Mouse (Mus musculus) neural tube, embryonic 14.5 days (tissue): ENCODE measurements at regions not wholly inside any gene's neighbourhood (a gene's known extent, or its start where the extent isn't known, plus 50 kb on each side); places are given as distances from the start of the nearest gene placed in this dataset.

Source experiments
- ATAC-seq: fragments of 200-750 bp; cut with Nextera tagmentation; 2 replicates; pipeline ENCODE4 v1.8.0; 2017; ENCODE audit warnings: low read depth, mild to moderate bottlenecking, moderate TSS enrichment, moderate library complexity
- H3K27ac ChIP-seq: fragments of 300-500 bp; sonication (generic); 2 replicates; pipeline ENCODE4 v1.5.1; 2014; ENCODE audit warnings: low read depth, mild to moderate bottlenecking, control low read depth, low read length, moderate library complexity, mixed read lengths
- H3K27me3 ChIP-seq: fragments of 300-500 bp; sonication (generic); 2 replicates; pipeline ENCODE4 v1.6.1; 2014; ENCODE audit warnings: low read length; ENCODE audit not compliant: control insufficient read depth, insufficient read depth
- H3K36me3 ChIP-seq: fragments of 300-500 bp; sonication (generic); 2 replicates; pipeline ENCODE4 v1.6.1; 2014; ENCODE audit warnings: low read length, mixed read lengths; ENCODE audit not compliant: control insufficient read depth, insufficient read depth
- H3K4me1 ChIP-seq: fragments of 300-500 bp; sonication (generic); 2 replicates; pipeline ENCODE4 v1.6.1; 2014; ENCODE audit warnings: low read length; ENCODE audit not compliant: control insufficient read depth, insufficient read depth
- H3K4me2 ChIP-seq: fragments of 300-500 bp; sonication (generic); 2 replicates; pipeline ENCODE4 v1.6.1; 2014; ENCODE audit warnings: mild to moderate bottlenecking, low read depth, low read length, control low read depth
- H3K4me3 ChIP-seq: fragments of 300-500 bp; sonication (generic); 2 replicates; pipeline ENCODE4 v1.5.1; 2014; ENCODE audit warnings: low read depth, low read length, control low read depth, mixed read lengths
- H3K9ac ChIP-seq: fragments of 300-500 bp; sonication (generic); replicated peaks from 2 replicates; pipeline ENCODE4 v1.6.1; 2014; ENCODE audit warnings: low read depth, mild to moderate bottlenecking, control low read depth, low read length, mixed read lengths
- H3K9me3 ChIP-seq: fragments of 300-500 bp; sonication (generic); 2 replicates; pipeline ENCODE4 v1.6.1; 2016; ENCODE audit warnings: low read length; ENCODE audit not compliant: control insufficient read depth
- WGBS: fragments of 180-500 bp; shearing (Covaris S2); extraction: QIAGEN DNeasy Blood & Tissue Kit; methylation state at CpG from one replicate; pipeline ENCODE4 v1.1.7; 2014; 5-methylcytosine and 5-hydroxymethylcytosine counted together

DNA sequence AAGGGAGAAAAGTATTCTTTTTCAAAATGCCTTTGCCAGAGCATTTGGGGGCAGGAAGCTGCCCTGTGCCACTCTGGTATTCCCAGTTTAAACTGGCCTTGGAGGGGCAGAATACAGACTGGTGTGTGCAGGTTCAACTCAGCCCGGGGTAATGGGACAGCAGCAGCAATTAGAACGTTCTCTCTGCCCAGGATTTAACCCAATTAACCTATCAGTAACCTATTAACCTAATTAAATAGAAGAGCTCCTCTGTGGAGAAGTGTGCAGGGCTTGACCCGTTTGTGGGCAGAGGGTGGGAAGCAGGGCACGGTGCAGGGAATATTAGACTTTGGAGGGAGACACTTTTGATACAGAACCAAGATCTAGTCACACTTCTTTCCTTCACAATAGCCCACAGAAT lies 252.7 kb upstream of the Satb1 start:
- Histone ChIP-seq H3K4me3 (no peak overlapping the region), H3K36me3 (no peaks in the 10 kb centered on the region), H3K27ac (no peak overlapping the region), H3K27me3 (no peaks in the 10 kb centered on the region), H3K4me1 (no peaks in the 10 kb centered on the region), H3K9me3 (no peaks in the 10 kb centered on the region), H3K4me2 (no peak overlapping the region), H3K9ac (no peak overlapping the region)
- WGBS, result 53% methylated on average over 4 of the region's 4 CpGs
- no peak for ATAC-seq

GRCm38 (mm10) chr17:52084455-52084854 lies 251.4 kb upstream of the Satb1 start:
- no peaks in the 10 kb centered on the region for H3K27me3 ChIP-seq
- ATAC-seq, result no peak
- no peak overlapping the region for H3K4me3 ChIP-seq
- H3K4me1 ChIP-seq, result no peaks in the 10 kb centered on the region
- 49% methylated on average over 2 of the region's 2 CpGs for WGBS
- no peak overlapping the region for H3K4me2 ChIP-seq
- H3K9me3 ChIP-seq, result no peaks in the 10 kb centered on the region
- no peaks in the 10 kb centered on the region for H3K36me3 ChIP-seq
- no peak overlapping the region for H3K9ac ChIP-seq
- H3K27ac ChIP-seq, result no peak overlapping the region

DNA sequence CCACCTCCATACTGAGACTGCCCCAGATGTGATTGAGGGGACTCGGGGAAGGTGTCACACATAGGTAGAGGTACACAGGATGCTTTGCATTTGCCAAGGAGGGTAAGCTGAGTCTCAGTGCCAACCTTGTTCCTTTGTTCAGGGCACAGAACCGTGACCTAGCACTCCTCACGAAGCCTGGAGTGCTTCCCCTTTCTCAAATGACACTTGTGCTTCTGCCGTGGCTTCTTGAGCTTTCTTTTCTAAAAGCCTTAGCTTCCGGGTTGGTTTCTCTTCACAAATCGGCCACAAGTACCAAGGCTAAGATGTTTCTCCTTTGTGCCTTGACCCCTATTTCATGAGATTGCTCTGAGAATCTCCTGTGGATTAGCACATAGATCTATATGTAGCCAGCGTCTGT lies 246.2 kb upstream of the Satb1 start:
- H3K9me3 ChIP-seq, result no peaks in the 10 kb centered on the region
- WGBS, result 87% methylated on average over 7 of the region's 7 CpGs
- H3K9ac ChIP-seq, result no peak overlapping the region
- no peaks in the 10 kb centered on the region for H3K36me3 ChIP-seq
- H3K4me3 ChIP-seq, result no peak overlapping the region
- H3K27ac ChIP-seq, result no peak overlapping the region
- no peak for ATAC-seq
- no peaks in the 10 kb centered on the region for H3K4me1 ChIP-seq
- no peaks in the 10 kb centered on the region for H3K27me3 ChIP-seq
- H3K4me2 ChIP-seq, result no peak overlapping the region

GRCm38 (mm10) chr17:52078496-52078895 lies 245.4 kb upstream of the Satb1 start:
- Histone ChIP-seq H3K4me3 (no peak overlapping the region), H3K27me3 (no peaks in the 10 kb centered on the region), H3K27ac (no peak overlapping the region), H3K4me1 (no peaks in the 10 kb centered on the region), H3K36me3 (no peaks in the 10 kb centered on the region), H3K4me2 (no peak overlapping the region), H3K9ac (no peak overlapping the region), H3K9me3 (no peaks in the 10 kb centered on the region)
- no peak for ATAC-seq
- 68% methylated on average over 8 of the region's 8 CpGs for WGBS

DNA sequence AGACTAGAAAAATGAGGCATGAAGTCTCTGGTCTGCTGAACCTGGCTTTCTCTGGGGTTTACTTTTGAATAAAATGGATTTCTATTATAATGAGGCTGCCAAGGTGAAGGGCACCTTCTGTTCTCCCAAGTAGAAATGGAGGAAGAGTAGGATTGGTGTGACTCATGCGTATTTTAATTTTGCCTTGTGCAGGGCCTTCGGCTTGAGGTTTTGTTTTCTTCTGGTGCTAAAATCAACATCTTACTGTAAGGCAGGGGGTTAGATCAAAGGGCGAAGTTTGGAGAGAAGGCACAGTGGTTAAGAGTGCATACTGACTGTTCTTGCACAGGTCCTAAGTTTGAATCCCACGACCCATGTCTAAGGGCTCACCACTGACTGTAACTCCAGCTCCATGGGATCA lies 244.9 kb upstream of the Satb1 start:
- Histone ChIP-seq H3K4me3 (no peak overlapping the region), H3K27ac (no peak overlapping the region), H3K9me3 (no peaks in the 10 kb centered on the region), H3K9ac (no peak overlapping the region), H3K27me3 (no peaks in the 10 kb centered on the region), H3K4me2 (no peak overlapping the region), H3K36me3 (no peaks in the 10 kb centered on the region), H3K4me1 (no peaks in the 10 kb centered on the region)
- ATAC-seq, result no peak
- 87% methylated on average over 4 of the region's 4 CpGs for WGBS

DNA sequence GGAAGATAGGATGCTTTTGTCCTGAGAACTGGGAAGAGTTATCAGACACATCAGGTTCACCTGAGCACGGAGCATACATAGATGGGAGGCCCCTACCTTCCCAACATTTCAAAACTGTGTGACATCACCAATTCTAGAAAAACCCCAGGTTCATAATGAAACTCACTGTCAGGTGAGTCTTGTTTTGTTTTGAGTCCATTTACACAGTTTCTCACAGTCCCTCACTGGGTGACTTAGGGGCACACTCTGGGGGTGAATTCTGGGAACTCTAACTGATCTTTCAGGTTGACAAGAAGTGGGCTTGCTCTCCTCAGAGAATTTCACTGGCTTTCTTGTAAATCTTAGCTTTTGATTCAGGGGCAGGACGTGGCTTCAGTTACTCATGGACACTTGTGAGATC lies 243.7 kb upstream of the Satb1 start:
- no peak for ATAC-seq
- WGBS, result 93% methylated on average over 2 of the region's 2 CpGs

GRCm38 (mm10) chr17:52067721-52068120 lies 234.6 kb upstream of the Satb1 start:
- H3K9ac ChIP-seq, result no peak overlapping the region
- H3K4me3 ChIP-seq, result no peak overlapping the region
- ATAC-seq, result no peak
- no peaks in the 10 kb centered on the region for H3K27me3 ChIP-seq
- H3K4me2 ChIP-seq, result no peak overlapping the region
- 85% methylated on average over 2 of the region's 2 CpGs for WGBS
- H3K4me1 ChIP-seq, result no peaks in the 10 kb centered on the region
- no peaks in the 10 kb centered on the region for H3K9me3 ChIP-seq
- H3K27ac ChIP-seq, result no peak overlapping the region
- H3K36me3 ChIP-seq, result no peaks in the 10 kb centered on the region

More for the DNA sequence above, 243.7 kb upstream of the Satb1 start:
- Histone ChIP-seq H3K27ac (no peak overlapping the region), H3K27me3 (no peaks in the 10 kb centered on the region), H3K4me3 (no peak overlapping the region), H3K4me1 (no peaks in the 10 kb centered on the region), H3K36me3 (no peaks in the 10 kb centered on the region), H3K9me3 (no peaks in the 10 kb centered on the region), H3K4me2 (no peak overlapping the region), H3K9ac (no peak overlapping the region)

GRCm38 (mm10) chr17:52064618-52065017 lies 231.5 kb upstream of the Satb1 start:
- Histone ChIP-seq H3K9me3 (no peaks in the 10 kb centered on the region), H3K27me3 (no peaks in the 10 kb centered on the region), H3K36me3 (no peaks in the 10 kb centered on the region), H3K4me2 (no peak overlapping the region), H3K4me3 (no peak overlapping the region), H3K27ac (no peak overlapping the region), H3K9ac (no peak overlapping the region), H3K4me1 (no peaks in the 10 kb centered on the region)
- ATAC-seq, result no peak
- 92% methylated on average over 5 of the region's 5 CpGs for WGBS

DNA sequence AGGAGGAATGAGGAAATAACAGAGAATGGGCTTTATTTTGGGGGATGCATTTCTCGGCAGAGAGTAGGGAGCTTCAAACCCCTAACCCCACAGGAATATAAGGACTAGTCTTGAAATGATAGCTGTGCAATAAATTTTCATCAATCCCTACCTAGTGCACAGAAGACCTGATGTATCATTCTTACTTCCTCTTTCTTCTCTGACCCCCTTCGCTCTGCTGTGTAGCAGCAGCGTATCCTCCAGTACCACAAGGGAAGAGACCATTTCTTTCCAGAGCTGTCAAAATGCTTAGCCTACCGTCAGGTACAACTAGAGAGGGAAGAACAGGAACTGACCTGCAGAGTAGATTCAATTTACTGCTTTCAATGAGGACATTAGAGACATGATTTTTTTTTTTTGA lies 230.0 kb upstream of the Satb1 start:
- no peaks in the 10 kb centered on the region for H3K36me3 ChIP-seq
- H3K4me1 ChIP-seq, result no peaks in the 10 kb centered on the region
- no peak overlapping the region for H3K4me2 ChIP-seq
- no peaks in the 10 kb centered on the region for H3K9me3 ChIP-seq
- H3K27ac ChIP-seq, result no peak overlapping the region
- H3K27me3 ChIP-seq, result no peaks in the 10 kb centered on the region
- no peak overlapping the region for H3K9ac ChIP-seq
- no peak overlapping the region for H3K4me3 ChIP-seq
- ATAC-seq, result no peak
- WGBS, result 87% methylated on average over 4 of the region's 4 CpGs
